Mouse (Mus musculus) kidney, postnatal 14 days (tissue): Measurements from ENCODE around the gene Msrb3.

ENCODE experiments used
- DNase-seq: peaks from one replicate; pipeline ENCODE4 v3.0.0; 2022; ENCODE audit warnings: mixed read lengths

Gene Msrb3

GRCm38 (mm10) chr10:120744441-120745137 is 154.3 kb downstream of the Msrb3 start:
- DNase-seq = no peak

GRCm38 (mm10) chr10:120736508-120737069 is 162.3 kb downstream of the Msrb3 start:
- no peak for DNase-seq

- DNase-seq = no peak
Observed at GRCm38 (mm10) chr10:120735722-120736507, 163.0 kb downstream of the Msrb3 start.

GRCm38 (mm10) chr10:120734364-120734763 is 164.5 kb downstream of the Msrb3 start:
- DNase-seq = no peak
